Mouse (Mus musculus) embryonic facial prominence, embryonic 15.5 days (tissue): ENCODE measurements around the gene Brsk1. TPM values are rescaled to one million over a fixed set of nuclear protein-coding genes. Genes with fewer than 3 reads are reported as not detected.

ENCODE experiments used
- ATAC-seq: fragments of 200-750 bp; cut with Nextera tagmentation; 2 replicates; pipeline ENCODE4 v1.8.0; 2017; ENCODE audit warnings: low read depth, moderate TSS enrichment; ENCODE audit not compliant: insufficient number of reproducible peaks, low FRiP score, low TSS enrichment
- H3K27ac ChIP-seq: fragments of 300-500 bp; sonication (generic); replicated peaks from 2 replicates; pipeline ENCODE4 v1.5.1; 2015; ENCODE audit warnings: mild to moderate bottlenecking, inconsistent platforms
- H3K27me3 ChIP-seq: fragments of 300-500 bp; sonication (generic); 2 replicates; pipeline ENCODE4 v1.6.1; 2015; ENCODE audit warnings: inconsistent platforms
- H3K36me3 ChIP-seq: fragments of 300-500 bp; sonication (generic); 2 replicates; pipeline ENCODE4 v1.6.1; 2015; ENCODE audit warnings: mild to moderate bottlenecking, inconsistent platforms
- H3K4me1 ChIP-seq: fragments of 300-500 bp; sonication (generic); 2 replicates; pipeline ENCODE4 v1.6.1; 2015; ENCODE audit warnings: inconsistent platforms
- H3K4me2 ChIP-seq: fragments of 300-500 bp; sonication (generic); replicated peaks from 2 replicates; pipeline ENCODE4 v1.6.1; 2015; ENCODE audit warnings: mild to moderate bottlenecking, inconsistent platforms
- H3K4me3 ChIP-seq: fragments of 300-500 bp; sonication (generic); replicated peaks from 2 replicates; pipeline ENCODE4 v1.5.1; 2015; ENCODE audit warnings: mild to moderate bottlenecking, inconsistent platforms
- H3K9ac ChIP-seq: fragments of 300-500 bp; sonication (generic); 2 replicates; pipeline ENCODE4 v1.6.1; 2015; ENCODE audit warnings: inconsistent platforms
- H3K9me3 ChIP-seq: fragments of 300-500 bp; sonication (generic); replicated peaks from 2 replicates; pipeline ENCODE4 v1.6.1; 2016; ENCODE audit warnings: inconsistent platforms
- WGBS: fragments of 180-500 bp; shearing (Covaris S2); methylation state at CpG from one replicate; pipeline ENCODE4 v1.1.7; 2015; 5-methylcytosine and 5-hydroxymethylcytosine counted together
- polyA plus RNA-seq: library from polyadenylated mRNA; unstranded; fragments of >200 nt; fragmentation: Nextera tagmentation; extraction: Ambion mirVana; gene quantifications from 2 replicates; pipeline ENCODE4 v1.2.1, GENCODE M21; 2015

Gene Brsk1
- polyA plus RNA-seq, 1 experiment from 2014 or later, result 2.1 TPM

DNA sequence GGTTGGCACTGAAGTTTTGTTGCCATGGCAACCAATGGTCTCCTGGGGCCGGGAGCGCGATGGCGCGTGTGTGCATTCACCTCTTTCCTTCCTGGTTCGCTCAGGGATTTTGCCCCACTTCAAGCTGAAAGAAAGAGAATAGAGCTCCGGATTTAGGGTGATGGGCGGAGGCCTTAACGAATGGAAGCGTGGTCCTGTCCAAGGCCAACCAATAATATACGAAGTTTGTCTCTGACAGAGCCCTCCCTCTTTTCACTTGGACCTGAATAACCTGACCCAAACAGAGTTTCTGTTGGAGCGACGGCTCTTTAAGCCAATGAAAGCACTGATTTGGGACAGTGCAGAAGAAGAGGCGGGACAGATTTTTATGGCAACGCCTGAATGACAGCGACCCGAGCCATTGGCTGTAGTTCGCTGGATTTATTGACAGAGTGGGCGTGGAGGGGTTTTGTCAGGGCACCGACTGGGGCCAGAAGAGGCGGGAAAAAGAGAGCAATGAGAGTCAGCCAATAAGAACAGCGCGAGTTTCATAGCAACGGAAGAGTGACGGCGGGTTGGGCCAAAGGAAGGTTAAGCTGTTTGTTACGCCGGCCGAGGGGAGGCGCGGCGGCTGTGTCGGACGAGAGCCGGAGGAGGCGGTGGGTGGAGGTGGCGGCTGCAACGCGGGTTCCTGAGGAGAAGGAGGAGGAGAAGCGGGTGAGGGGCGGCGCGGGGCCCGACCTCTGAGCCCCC, 49.3 kb downstream of the Brsk1 start, which contains the start of gene Kmt5c:
Kmt5c (plus strand) TSS at position 572 of the 732 bp plus-strand sequence.
- Histone ChIP-seq H3K27ac (peak within 1 kb of the TSS; percentile 91), H3K36me3 (peaks cover 20% of the 10 kb centered on the region; the same call in 1 of the 2 replicates), H3K9ac (peak within 1 kb of the TSS; percentile 80), H3K9me3 (no peaks in the 10 kb centered on the region), H3K4me3 (peak within 1 kb of the TSS; percentile 81), H3K4me1 (peaks cover 31% of the 10 kb centered on the region), H3K27me3 (no peaks in the 10 kb centered on the region), H3K4me2 (peak within 1 kb of the TSS; percentile 80)
- peak; percentile 98 for ATAC-seq
- under 1% methylated on average over 44 of the region's 44 CpGs for WGBS

- peak overlapping the region; percentile 91 for H3K27ac ChIP-seq
- H3K4me2 ChIP-seq, result peak overlapping the region; percentile 80
- H3K9ac ChIP-seq, result peak overlapping the region; percentile 80
- no peaks in the 10 kb centered on the region for H3K27me3 ChIP-seq
- H3K4me1 ChIP-seq, result peaks cover 31% of the 10 kb centered on the region
- H3K9me3 ChIP-seq, result no peaks in the 10 kb centered on the region
- peaks cover 24% of the 10 kb centered on the region; the same call in 1 of the 2 replicates for H3K36me3 ChIP-seq
- WGBS, result 0% methylated on average over 14 of the region's 14 CpGs
- H3K4me3 ChIP-seq, result peak overlapping the region; percentile 81
- peak; percentile 26 for ATAC-seq
These were observed 49.9 kb downstream of the Brsk1 start for GRCm38 (mm10) chr7:4740309-4740727.

- Histone ChIP-seq H3K9me3 (no peaks in the 10 kb centered on the region), H3K27ac (peak overlapping the region; percentile 91), H3K4me1 (peaks cover 31% of the 10 kb centered on the region), H3K4me3 (peak overlapping the region; percentile 81), H3K9ac (peak overlapping the region; percentile 80), H3K36me3 (peaks cover 32% of the 10 kb centered on the region), H3K27me3 (no peaks in the 10 kb centered on the region), H3K4me2 (peak overlapping the region; percentile 80)
- ATAC-seq, result no peak
- 9% methylated on average over 4 of the region's 4 CpGs for WGBS
These were observed 50.7 kb downstream of the Brsk1 start for GRCm38 (mm10) chr7:4741151-4741550.

DNA sequence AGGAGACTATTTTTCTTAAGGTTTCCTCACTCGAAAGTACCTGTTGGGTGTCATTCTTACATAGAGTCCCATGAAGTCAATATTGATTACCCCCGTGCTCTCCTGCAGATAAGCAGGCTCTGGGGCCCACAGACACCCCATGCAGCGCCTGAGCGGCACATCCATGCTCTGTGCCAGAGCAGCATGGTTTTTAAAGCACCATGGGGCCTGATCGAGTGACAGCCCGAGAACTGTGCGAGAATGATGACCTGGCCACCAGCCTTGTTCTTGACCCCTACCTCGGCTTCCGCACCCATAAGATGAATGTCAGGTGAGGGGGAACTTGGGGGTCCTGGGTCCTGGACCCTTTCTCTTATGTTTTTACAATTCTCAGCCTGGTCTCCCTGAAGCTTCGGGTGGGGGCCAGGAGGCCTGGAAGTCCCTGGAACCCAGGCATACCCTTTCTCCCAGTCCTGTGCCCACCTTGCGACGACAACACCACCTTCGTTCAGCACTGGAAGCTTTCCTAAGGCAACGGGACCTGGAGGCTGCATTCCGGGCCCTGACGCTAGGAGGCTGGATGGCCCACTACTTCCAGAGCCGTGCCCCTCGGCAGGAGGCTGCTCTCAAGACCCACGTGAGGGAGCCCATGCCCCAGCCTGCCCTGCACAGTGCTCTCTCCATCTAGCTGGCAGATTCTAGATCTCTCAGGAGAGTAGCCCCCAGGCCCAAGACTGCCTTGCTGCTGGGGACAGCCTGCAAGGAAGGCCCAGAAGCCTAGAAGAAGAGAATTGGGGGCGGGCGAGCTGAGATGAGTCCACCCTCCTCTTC, 51.5 kb downstream of the Brsk1 start:
- H3K9ac ChIP-seq, result no peak overlapping the region
- 77% methylated on average over 21 of the region's 21 CpGs for WGBS
- H3K9me3 ChIP-seq, result no peaks in the 10 kb centered on the region
- H3K4me3 ChIP-seq, result peak overlapping the region; percentile 81; the same call in 1 of the 2 replicates
- H3K4me1 ChIP-seq, result peaks cover 31% of the 10 kb centered on the region
- H3K27ac ChIP-seq, result no peak overlapping the region
- H3K36me3 ChIP-seq, result peaks cover 38% of the 10 kb centered on the region
- ATAC-seq, result no peak
- no peaks in the 10 kb centered on the region for H3K27me3 ChIP-seq
- H3K4me2 ChIP-seq, result peak overlapping the region; percentile 80

DNA sequence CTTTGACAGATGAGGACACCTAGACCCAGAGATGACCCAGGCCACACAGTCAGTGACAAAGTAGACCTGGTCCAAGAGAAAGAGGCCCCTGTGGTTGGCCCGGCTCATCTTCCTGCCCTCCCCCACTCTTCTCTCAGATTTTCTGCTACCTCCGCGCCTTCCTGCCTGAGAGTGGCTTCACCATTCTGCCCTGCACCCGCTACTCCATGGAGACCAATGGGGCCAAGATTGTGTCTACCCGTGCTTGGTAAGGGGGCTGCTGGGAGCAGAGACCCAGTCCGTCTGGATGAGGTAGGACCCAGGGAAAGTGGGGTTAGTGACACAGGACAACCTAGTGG, 52.0 kb downstream of the Brsk1 start:
- no peak overlapping the region for H3K4me3 ChIP-seq
- 82% methylated on average over 6 of the region's 6 CpGs for WGBS
- no peaks in the 10 kb centered on the region for H3K27me3 ChIP-seq
- H3K27ac ChIP-seq, result no peak overlapping the region
- H3K9me3 ChIP-seq, result no peaks in the 10 kb centered on the region
- H3K4me2 ChIP-seq, result no peak overlapping the region
- ATAC-seq, result no peak
- H3K36me3 ChIP-seq, result peaks cover 38% of the 10 kb centered on the region
- no peak overlapping the region for H3K9ac ChIP-seq
- peaks cover 31% of the 10 kb centered on the region for H3K4me1 ChIP-seq

DNA sequence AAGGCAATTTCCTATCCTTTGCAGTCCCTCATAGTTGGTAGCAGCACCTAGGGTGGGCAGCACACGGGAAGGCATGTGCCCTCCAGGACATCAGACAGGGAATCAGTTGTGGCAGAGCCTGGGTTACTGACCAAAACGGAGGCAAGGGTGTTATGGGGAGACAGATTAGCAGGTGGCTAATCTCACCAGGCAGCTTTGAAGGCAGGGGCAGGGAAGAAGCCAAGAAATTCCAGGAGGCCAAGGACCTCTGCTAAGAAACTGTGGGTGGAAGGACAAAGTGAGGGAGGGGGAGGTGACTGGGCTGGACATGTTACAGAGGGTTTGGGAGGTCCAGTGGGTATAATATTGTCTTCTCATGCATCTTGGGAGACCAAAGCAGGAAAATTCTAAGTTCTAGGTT, 53.0 kb downstream of the Brsk1 start:
- Histone ChIP-seq H3K4me3 (no peak overlapping the region), H3K36me3 (peaks cover 38% of the 10 kb centered on the region), H3K4me1 (peaks cover 31% of the 10 kb centered on the region), H3K27me3 (no peaks in the 10 kb centered on the region), H3K9me3 (no peaks in the 10 kb centered on the region), H3K27ac (no peak overlapping the region), H3K9ac (no peak overlapping the region), H3K4me2 (no peak overlapping the region)
- WGBS, result 67% methylated on average over 2 of the region's 2 CpGs
- ATAC-seq, result no peak

DNA sequence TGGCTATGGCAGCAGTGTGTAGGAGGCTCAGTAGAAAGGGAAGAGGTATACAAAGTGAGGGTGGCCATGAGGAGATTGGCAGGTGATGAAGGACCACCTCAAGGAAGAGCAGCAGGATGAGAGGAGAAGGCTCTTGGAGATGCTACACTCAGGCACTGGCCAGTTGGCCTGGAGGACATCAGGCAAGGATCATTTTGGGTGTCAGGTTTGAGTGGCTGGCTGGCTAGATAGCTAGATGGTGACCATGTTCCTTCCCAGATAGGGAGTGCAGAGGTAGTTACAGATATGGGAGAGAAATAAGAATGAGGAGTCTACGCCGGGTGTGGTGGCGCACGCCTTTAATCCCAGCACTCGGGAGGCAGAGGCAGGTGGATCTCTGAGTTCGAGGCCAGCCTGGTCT, 54.5 kb downstream of the Brsk1 start:
- no peaks in the 10 kb centered on the region for H3K27me3 ChIP-seq
- WGBS, result 94% methylated on average over 6 of the region's 6 CpGs
- peaks cover 22% of the 10 kb centered on the region for H3K4me1 ChIP-seq
- no peak overlapping the region for H3K27ac ChIP-seq
- no peak overlapping the region for H3K4me3 ChIP-seq
- ATAC-seq, result no peak
- H3K36me3 ChIP-seq, result peaks cover 40% of the 10 kb centered on the region
- H3K9ac ChIP-seq, result no peak overlapping the region
- no peaks in the 10 kb centered on the region for H3K9me3 ChIP-seq
- H3K4me2 ChIP-seq, result no peak overlapping the region

DNA sequence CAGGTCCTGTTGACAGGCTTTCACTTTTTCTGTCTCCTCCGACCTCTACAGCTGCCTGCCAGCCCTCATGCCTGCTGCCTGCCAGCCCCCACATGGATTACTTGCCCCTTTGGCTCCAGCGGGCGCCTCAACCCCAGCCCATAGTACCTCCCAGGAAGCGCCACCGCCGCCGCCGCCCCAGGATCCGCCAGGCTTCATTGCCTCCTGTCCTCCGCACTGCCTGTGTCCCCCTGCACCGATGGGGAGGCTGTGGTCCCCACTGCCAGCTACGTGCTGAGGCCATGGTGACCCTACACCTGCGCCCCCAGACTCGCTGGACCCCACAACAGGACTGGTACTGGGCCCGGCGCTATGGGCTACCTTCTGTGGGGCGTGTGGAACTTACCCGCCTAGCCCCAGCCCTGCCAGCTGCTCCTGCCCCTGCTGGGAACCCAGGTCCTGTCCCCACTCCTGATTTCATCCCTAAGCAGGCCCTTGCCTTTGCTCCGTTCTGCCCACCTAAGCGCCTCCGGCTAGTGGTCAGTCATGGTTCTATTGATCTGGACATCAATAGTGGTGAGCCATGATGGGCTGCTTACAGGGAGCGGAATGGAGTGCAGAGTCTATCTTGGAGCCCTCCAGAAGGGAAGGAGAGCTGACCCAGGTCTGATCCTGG, 56.0 kb downstream of the Brsk1 start:
- H3K27ac ChIP-seq, result no peak overlapping the region
- no peak overlapping the region for H3K4me3 ChIP-seq
- H3K9ac ChIP-seq, result no peak overlapping the region
- WGBS, result 83% methylated on average over 22 of the region's 22 CpGs
- peaks cover 16% of the 10 kb centered on the region for H3K4me1 ChIP-seq
- no peak for ATAC-seq
- no peak overlapping the region for H3K4me2 ChIP-seq
- no peaks in the 10 kb centered on the region for H3K9me3 ChIP-seq
- no peaks in the 10 kb centered on the region for H3K27me3 ChIP-seq
- peaks cover 40% of the 10 kb centered on the region for H3K36me3 ChIP-seq

DNA sequence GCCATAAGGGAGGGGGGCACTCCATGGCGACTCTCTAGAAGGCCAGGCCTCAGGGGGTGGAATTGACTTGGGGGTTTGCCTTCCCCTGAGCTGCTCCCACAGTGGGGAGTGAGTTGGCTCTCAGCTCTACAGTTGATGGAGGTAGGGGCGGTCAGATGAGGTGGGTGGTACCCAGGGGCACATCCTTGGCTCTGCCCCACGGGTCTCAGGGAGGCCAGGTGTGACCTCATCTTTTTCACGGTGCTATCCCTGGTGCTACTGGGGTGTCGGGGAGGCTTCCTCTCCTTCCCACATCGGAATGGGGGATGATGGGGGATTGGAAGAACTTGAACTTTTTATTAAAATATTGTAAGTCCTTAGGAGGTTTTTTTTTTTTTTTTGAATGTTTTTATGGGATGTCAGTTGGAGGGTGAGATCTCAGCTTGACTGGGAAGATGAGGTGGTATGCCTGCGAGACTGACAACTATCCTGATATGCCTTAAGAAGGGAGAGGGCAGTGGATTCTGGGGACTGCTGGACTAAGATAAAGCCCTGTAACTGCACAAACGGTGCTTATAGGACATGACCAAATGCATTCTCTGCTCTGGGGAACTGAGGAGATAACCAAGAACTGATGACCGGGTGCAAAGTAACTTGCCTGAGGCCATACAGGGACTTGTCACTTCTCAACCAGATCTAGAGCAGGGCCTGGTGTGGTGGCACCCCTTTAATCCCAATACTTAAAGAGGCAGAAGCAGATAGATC, 56.9 kb downstream of the Brsk1 start:
- 72% methylated on average over 9 of the region's 9 CpGs for WGBS
- no peak overlapping the region for H3K4me3 ChIP-seq
- no peak overlapping the region for H3K27ac ChIP-seq
- no peaks in the 10 kb centered on the region for H3K9me3 ChIP-seq
- H3K4me1 ChIP-seq, result peaks cover 16% of the 10 kb centered on the region
- no peak overlapping the region for H3K4me2 ChIP-seq
- no peak overlapping the region for H3K9ac ChIP-seq
- ATAC-seq, result no peak
- no peaks in the 10 kb centered on the region for H3K27me3 ChIP-seq
- peaks cover 40% of the 10 kb centered on the region for H3K36me3 ChIP-seq

GRCm38 (mm10) chr7:4748321-4748720, 57.9 kb downstream of the Brsk1 start:
- no peak overlapping the region for H3K9ac ChIP-seq
- no peak for ATAC-seq
- H3K9me3 ChIP-seq, result no peaks in the 10 kb centered on the region
- WGBS, result 75% methylated on average over 4 of the region's 4 CpGs
- H3K4me1 ChIP-seq, result peaks cover 19% of the 10 kb centered on the region
- H3K27ac ChIP-seq, result no peak overlapping the region
- no peak overlapping the region for H3K4me2 ChIP-seq
- H3K4me3 ChIP-seq, result no peak overlapping the region
- no peaks in the 10 kb centered on the region for H3K27me3 ChIP-seq
- peaks cover 32% of the 10 kb centered on the region for H3K36me3 ChIP-seq

- H3K4me1 ChIP-seq, result peaks cover 19% of the 10 kb centered on the region
- no peaks in the 10 kb centered on the region for H3K9me3 ChIP-seq
- H3K27ac ChIP-seq, result no peak overlapping the region
- H3K4me3 ChIP-seq, result no peak overlapping the region
- WGBS, result 75% methylated on average over 2 of the region's 2 CpGs
- H3K36me3 ChIP-seq, result peaks cover 25% of the 10 kb centered on the region
- no peak overlapping the region for H3K9ac ChIP-seq
- H3K27me3 ChIP-seq, result no peaks in the 10 kb centered on the region
- no peak for ATAC-seq
- no peak overlapping the region for H3K4me2 ChIP-seq
These were observed 58.8 kb downstream of the Brsk1 start for GRCm38 (mm10) chr7:4749169-4749568.
